Mouse (Mus musculus) midbrain, embryonic 14.5 days (tissue): ENCODE data around the gene Nid2. TPM values are rescaled to one million over a fixed set of nuclear protein-coding genes. Genes with fewer than 3 reads are reported as not detected.
A peak's percentile ranks its signal among the peaks of the same experiment; 100 is the strongest.

Experiments used
- ATAC-seq: fragments of 200-750 bp; cut with Nextera tagmentation; 2 replicates; pipeline ENCODE4 v1.8.0; 2017; ENCODE audit warnings: moderate number of reproducible peaks, moderate library complexity; ENCODE audit not compliant: low FRiP score, low TSS enrichment
- DNase-seq: peaks from one replicate; pipeline ENCODE4 v3.0.0-alpha.2; 2015
- H3K27ac ChIP-seq: fragments of 300-500 bp; sonication (generic); replicated peaks from 2 replicates; pipeline ENCODE4 v1.5.1; 2014; ENCODE audit warnings: mild to moderate bottlenecking, low read depth, low read length, moderate library complexity
- H3K27me3 ChIP-seq: fragments of 300-500 bp; sonication (generic); 2 replicates; pipeline ENCODE4 v1.6.1; 2014; ENCODE audit warnings: low read length, control low read depth, mixed read lengths; ENCODE audit not compliant: control insufficient read depth, insufficient read depth
- H3K36me3 ChIP-seq: fragments of 300-500 bp; sonication (generic); 2 replicates; pipeline ENCODE4 v1.6.1; 2014; ENCODE audit warnings: low read length, control low read depth; ENCODE audit not compliant: control insufficient read depth, insufficient read depth
- H3K4me1 ChIP-seq: fragments of 300-500 bp; sonication (generic); 2 replicates; pipeline ENCODE4 v1.6.1; 2014; ENCODE audit warnings: mild to moderate bottlenecking, antibody characterized with exemption, low read length, control low read depth; ENCODE audit not compliant: control insufficient read depth, insufficient read depth
- H3K4me2 ChIP-seq: fragments of 300-500 bp; sonication (generic); 2 replicates; pipeline ENCODE4 v1.6.1; 2014; ENCODE audit warnings: mild to moderate bottlenecking, low read length, moderate library complexity
- H3K4me3 ChIP-seq: fragments of 300-500 bp; sonication (generic); replicated peaks from 2 replicates; pipeline ENCODE4 v1.5.1; 2014; ENCODE audit warnings: low read depth, low read length
- H3K9ac ChIP-seq: fragments of 300-500 bp; sonication (generic); replicated peaks from 2 replicates; pipeline ENCODE4 v1.6.1; 2014; ENCODE audit warnings: mild to moderate bottlenecking, low read length, moderate library complexity
- H3K9me3 ChIP-seq: fragments of 300-500 bp; sonication (generic); 2 replicates; pipeline ENCODE4 v1.6.1; 2016; ENCODE audit warnings: low read length, control low read depth, mixed read lengths; ENCODE audit not compliant: control insufficient read depth
- WGBS: fragments of 180-500 bp; shearing (Covaris S2); extraction: QIAGEN DNeasy Blood & Tissue Kit; methylation state at CpG from one replicate; pipeline ENCODE4 v1.1.7; 2014; 5-methylcytosine and 5-hydroxymethylcytosine counted together
- polyA plus RNA-seq: library from polyadenylated mRNA; unstranded; fragments of >200 nt; fragmentation: Nextera tagmentation; extraction: Ambion mirVana; gene quantifications from 2 replicates; pipeline ENCODE4 v1.2.1, GENCODE M21; 2014

Nid2 gene
- polyA plus RNA-seq, 1 experiment from 2014 or later, result 48.3 TPM

GRCm38 (mm10) chr14:19752276-19752675, 1.2 kb downstream of the Nid2 start:
- H3K27me3 ChIP-seq, result peaks cover 36% of the 10 kb centered on the region
- H3K4me1 ChIP-seq, result peaks cover 20% of the 10 kb centered on the region
- H3K4me2 ChIP-seq, result peak overlapping the region; percentile 96
- ATAC-seq, result no peak
- H3K9ac ChIP-seq, result no peak overlapping the region
- no peak overlapping the region for H3K27ac ChIP-seq
- H3K36me3 ChIP-seq, result no peaks in the 10 kb centered on the region
- peak; percentile 30 for DNase-seq
- 3% methylated on average over 21 of the region's 21 CpGs for WGBS
- H3K9me3 ChIP-seq, result no peaks in the 10 kb centered on the region
- H3K4me3 ChIP-seq, result peak overlapping the region; percentile 50

- Histone ChIP-seq H3K27ac (no peak overlapping the region), H3K36me3 (no peaks in the 10 kb centered on the region), H3K9me3 (no peaks in the 10 kb centered on the region), H3K4me2 (no peak overlapping the region), H3K4me1 (0 out of 2 replicates have a peak, but pooled peaks cover 4% of the 10 kb centered on the region), H3K9ac (no peak overlapping the region), H3K27me3 (no peaks in the 10 kb centered on the region), H3K4me3 (no peak overlapping the region)
- WGBS, result 91% methylated on average over 10 of the region's 10 CpGs
- DNase-seq (no peak), ATAC-seq (no peak)
These were observed 8.5 kb downstream of the Nid2 start for GRCm38 (mm10) chr14:19759277-19760193.

GRCm38 (mm10) chr14:19760721-19761120, 9.7 kb downstream of the Nid2 start:
- WGBS, result 12% methylated on average over 7 of the region's 7 CpGs
- H3K4me1 ChIP-seq, result 0 out of 2 replicates have a peak, but pooled peaks cover 4% of the 10 kb centered on the region
- ATAC-seq (no peak), DNase-seq (no peak)
- H3K27ac ChIP-seq, result no peak overlapping the region
- no peaks in the 10 kb centered on the region for H3K27me3 ChIP-seq
- no peak overlapping the region for H3K9ac ChIP-seq
- H3K36me3 ChIP-seq, result no peaks in the 10 kb centered on the region
- H3K4me2 ChIP-seq, result no peak overlapping the region
- H3K4me3 ChIP-seq, result no peak overlapping the region
- H3K9me3 ChIP-seq, result no peaks in the 10 kb centered on the region

GRCm38 (mm10) chr14:19762014-19762413, 10.9 kb downstream of the Nid2 start:
- Histone ChIP-seq H3K4me1 (peaks cover 9% of the 10 kb centered on the region; the same call in 1 of the 2 replicates), H3K36me3 (no peaks in the 10 kb centered on the region), H3K9me3 (no peaks in the 10 kb centered on the region), H3K4me3 (no peak overlapping the region), H3K9ac (no peak overlapping the region), H3K27me3 (no peaks in the 10 kb centered on the region), H3K27ac (no peak overlapping the region), H3K4me2 (no peak overlapping the region)
- WGBS, result 79% methylated on average over 4 of the region's 4 CpGs
- DNase-seq (no peak), ATAC-seq (no peak)

- H3K27ac ChIP-seq, result no peak overlapping the region
- peaks cover 13% of the 10 kb centered on the region; the same call in 1 of the 2 replicates for H3K4me1 ChIP-seq
- ATAC-seq (no peak), DNase-seq (no peak)
- no peak overlapping the region for H3K9ac ChIP-seq
- no peak overlapping the region for H3K4me2 ChIP-seq
- H3K36me3 ChIP-seq, result no peaks in the 10 kb centered on the region
- no peaks in the 10 kb centered on the region for H3K27me3 ChIP-seq
- 64% methylated on average over 8 of the region's 8 CpGs for WGBS
- no peak overlapping the region for H3K4me3 ChIP-seq
- H3K9me3 ChIP-seq, result no peaks in the 10 kb centered on the region
These were observed 12.5 kb downstream of the Nid2 start for GRCm38 (mm10) chr14:19763527-19763926.

GRCm38 (mm10) chr14:19764331-19764730, 13.3 kb downstream of the Nid2 start:
- Histone ChIP-seq H3K4me1 (peaks cover 13% of the 10 kb centered on the region; the same call in 1 of the 2 replicates), H3K9me3 (no peaks in the 10 kb centered on the region), H3K4me3 (no peak overlapping the region), H3K27ac (no peak overlapping the region), H3K36me3 (no peaks in the 10 kb centered on the region), H3K4me2 (no peak overlapping the region), H3K27me3 (no peaks in the 10 kb centered on the region), H3K9ac (no peak overlapping the region)
- no peak for DNase-seq
- ATAC-seq, result no peak
- WGBS, result 74% methylated on average over 8 of the region's 8 CpGs

GRCm38 (mm10) chr14:19765539-19766379, 14.7 kb downstream of the Nid2 start:
- Histone ChIP-seq H3K9me3 (no peaks in the 10 kb centered on the region), H3K27me3 (no peaks in the 10 kb centered on the region), H3K4me2 (no peak overlapping the region), H3K9ac (no peak overlapping the region), H3K27ac (no peak overlapping the region; the same call in 1 of the 2 replicates), H3K4me1 (peaks cover 13% of the 10 kb centered on the region; the same call in 1 of the 2 replicates), H3K4me3 (no peak overlapping the region), H3K36me3 (no peaks in the 10 kb centered on the region)
- 59% methylated on average over 9 of the region's 9 CpGs for WGBS
- ATAC-seq (no peak), DNase-seq (no peak)

GRCm38 (mm10) chr14:19766380-19766649, 15.2 kb downstream of the Nid2 start:
- ATAC-seq (no peak), DNase-seq (no peak)
- Histone ChIP-seq H3K27me3 (no peaks in the 10 kb centered on the region), H3K4me3 (no peak overlapping the region), H3K9ac (no peak overlapping the region), H3K9me3 (no peaks in the 10 kb centered on the region), H3K27ac (no peak overlapping the region), H3K36me3 (no peaks in the 10 kb centered on the region), H3K4me2 (no peak overlapping the region), H3K4me1 (peaks cover 11% of the 10 kb centered on the region; the same call in 1 of the 2 replicates)
- 21% methylated on average over 1 of the region's 1 CpGs for WGBS
